Mouse (Mus musculus) testis, adult 2 months (tissue): ENCODE results near the gene Adgrg3. TPM values are rescaled to one million over a fixed set of nuclear protein-coding genes. Genes with fewer than 3 reads are reported as not detected.

ENCODE experiments used
- H3K27ac ChIP-seq: fragments of 200-500 bp; 2 replicates; pipeline ENCODE4 v1.5.1; 2012; ENCODE audit warnings: low read depth, low read length; ENCODE audit not compliant: control insufficient read depth, insufficient read depth
- H3K27me3 ChIP-seq: fragments of 200-500 bp; 2 replicates; pipeline ENCODE4 v1.6.1; 2012; ENCODE audit warnings: mild to moderate bottlenecking, low read length, moderate library complexity; ENCODE audit not compliant: control insufficient read depth, insufficient read depth
- H3K36me3 ChIP-seq: fragments of 200-500 bp; 2 replicates; pipeline ENCODE4 v1.6.1; 2012; ENCODE audit warnings: mild to moderate bottlenecking, low read length; ENCODE audit not compliant: control insufficient read depth, insufficient read depth
- H3K4me1 ChIP-seq: fragments of 200-500 bp; 2 replicates; pipeline ENCODE4 v1.6.1; 2012; ENCODE audit warnings: low read length; ENCODE audit not compliant: control insufficient read depth, insufficient read depth
- H3K4me3 ChIP-seq: fragments of 200-500 bp; 2 replicates; pipeline ENCODE4 v1.5.1; 2012; ENCODE audit warnings: low read depth, mild to moderate bottlenecking, low read length, moderate library complexity, mixed read lengths; ENCODE audit not compliant: control insufficient read depth
- CTCF ChIP-seq: fragments of 200-500 bp; IDR thresholded peaks from 2 replicates; pipeline ENCODE4 v1.5.1; 2012; ENCODE audit warnings: low read depth, mild to moderate bottlenecking, inconsistent platforms, low read length, moderate library complexity; ENCODE audit not compliant: control insufficient read depth, insufficient read depth, insufficient replicate concordance
- POLR2A ChIP-seq: fragments of 200-500 bp; IDR thresholded peaks from 2 replicates; pipeline ENCODE4 v1.6.1; 2012; ENCODE audit warnings: low read depth, mild to moderate bottlenecking, inconsistent platforms, low read length, moderate library complexity; ENCODE audit not compliant: control insufficient read depth
- polyA plus RNA-seq: library from polyadenylated mRNA; depleted of rRNA; stranded (reverse); fragments of >200 nt; gene quantifications from 2 replicates; pipeline ENCODE4 v1.2.3, GENCODE M21; 2012

Gene Adgrg3
- polyA plus RNA-seq, 1 experiment: 0.31 TPM

- TF ChIP-seq POLR2A: no peak
- no peak for TF ChIP-seq CTCF
- no peaks in the 10 kb centered on the region for H3K36me3 ChIP-seq
- no peak overlapping the region for H3K4me3 ChIP-seq
- no peak overlapping the region for H3K27ac ChIP-seq
- peaks cover 3% of the 10 kb centered on the region for H3K4me1 ChIP-seq
- H3K27me3 ChIP-seq: no peaks in the 10 kb centered on the region
Observed at GRCm38 (mm10) chr8:95075504-95075903, 58.0 kb downstream of the Adgrg3 start.

DNA sequence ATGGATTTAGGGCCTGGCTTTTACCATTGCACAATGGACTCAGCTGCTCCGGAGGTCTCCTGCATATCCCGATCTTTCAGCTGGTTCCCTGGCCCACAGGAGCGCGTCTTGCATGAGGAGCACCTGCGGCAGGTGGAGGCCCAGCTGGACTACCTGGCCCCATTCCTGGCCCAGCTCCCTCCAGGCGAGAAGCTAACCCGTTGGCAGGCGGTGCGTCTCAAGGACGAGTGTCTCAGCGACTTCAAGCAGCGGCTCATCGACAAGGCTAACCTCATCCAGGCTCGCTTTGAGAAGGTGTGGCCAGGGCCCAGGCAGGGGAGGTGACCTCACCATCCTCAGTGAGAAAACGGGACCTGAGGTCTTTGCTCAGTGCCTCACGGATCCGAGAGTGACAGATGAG is 58.7 kb downstream of the Adgrg3 start:
- Histone ChIP-seq H3K4me1 (peaks cover 3% of the 10 kb centered on the region), H3K36me3 (no peaks in the 10 kb centered on the region), H3K27ac (no peak overlapping the region), H3K4me3 (no peak overlapping the region), H3K27me3 (no peaks in the 10 kb centered on the region)
- no peak for TF ChIP-seq CTCF
- no peak for TF ChIP-seq POLR2A

DNA sequence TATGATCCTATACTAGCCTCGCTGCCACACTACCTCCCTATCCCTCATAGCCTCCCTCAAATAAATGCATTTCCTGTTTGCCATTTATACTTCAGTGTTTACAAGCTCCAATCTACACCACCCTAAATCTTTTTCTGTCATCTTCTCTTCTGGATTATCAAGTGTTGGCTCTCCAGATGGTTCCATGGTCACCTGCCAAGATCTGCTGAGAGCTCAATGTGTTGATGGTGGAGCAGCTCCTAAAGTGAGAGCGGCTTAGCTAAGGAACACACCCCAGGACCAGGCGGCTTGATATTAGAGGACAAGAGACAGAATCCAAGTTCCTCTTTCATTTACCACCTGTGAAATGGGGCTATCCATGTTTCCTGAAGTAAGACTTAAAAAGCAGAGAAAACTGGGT is 60.6 kb downstream of the Adgrg3 start:
- H3K36me3 ChIP-seq: no peaks in the 10 kb centered on the region
- H3K27ac ChIP-seq: no peak overlapping the region
- H3K4me1 ChIP-seq: peaks cover 14% of the 10 kb centered on the region
- no peaks in the 10 kb centered on the region for H3K27me3 ChIP-seq
- H3K4me3 ChIP-seq: no peak overlapping the region
- TF ChIP-seq POLR2A: no peak
- TF ChIP-seq CTCF: no peak

DNA sequence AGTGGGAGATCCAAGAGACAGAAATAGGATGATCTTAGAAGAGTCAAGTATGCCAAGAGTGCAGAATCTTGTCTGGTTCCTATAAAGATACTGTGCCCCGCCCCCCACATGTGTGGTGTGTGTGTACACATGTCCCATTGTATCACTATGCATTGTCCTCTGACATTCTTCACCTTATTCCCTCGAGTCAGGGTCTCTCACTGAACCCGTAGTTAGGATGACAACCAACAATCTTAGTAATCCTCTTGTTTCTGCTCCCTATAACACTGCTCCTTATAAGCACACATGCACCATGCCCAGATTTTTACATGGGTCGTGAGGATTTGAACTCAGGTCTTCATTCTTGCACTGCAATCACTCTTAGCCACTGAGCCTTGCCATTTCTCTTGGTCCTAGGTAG is 61.8 kb downstream of the Adgrg3 start:
- TF ChIP-seq POLR2A (no peak), CTCF (no peak)
- Histone ChIP-seq H3K27ac (no peak overlapping the region), H3K4me3 (no peak overlapping the region; the same call in 1 of the 2 replicates), H3K27me3 (no peaks in the 10 kb centered on the region), H3K36me3 (peaks cover under 1% of the 10 kb centered on the region; the same call in 1 of the 2 replicates), H3K4me1 (peaks cover 14% of the 10 kb centered on the region)

GRCm38 (mm10) chr8:95080381-95081341 is 63.2 kb downstream of the Adgrg3 start, which contains the start of gene Katnb1:
Gene Katnb1 (plus strand): TSS chr8:95081186.
- TF ChIP-seq CTCF (no peak; the same call in 1 of the 2 replicates), POLR2A (peak; percentile 82)
- peak within 1 kb of the TSS; percentile 83 for H3K4me3 ChIP-seq
- H3K4me1 ChIP-seq: peaks cover 14% of the 10 kb centered on the region
- no peaks in the 10 kb centered on the region for H3K27me3 ChIP-seq
- peaks cover 5% of the 10 kb centered on the region for H3K36me3 ChIP-seq
- peak within 1 kb of the TSS; percentile 95 for H3K27ac ChIP-seq

DNA sequence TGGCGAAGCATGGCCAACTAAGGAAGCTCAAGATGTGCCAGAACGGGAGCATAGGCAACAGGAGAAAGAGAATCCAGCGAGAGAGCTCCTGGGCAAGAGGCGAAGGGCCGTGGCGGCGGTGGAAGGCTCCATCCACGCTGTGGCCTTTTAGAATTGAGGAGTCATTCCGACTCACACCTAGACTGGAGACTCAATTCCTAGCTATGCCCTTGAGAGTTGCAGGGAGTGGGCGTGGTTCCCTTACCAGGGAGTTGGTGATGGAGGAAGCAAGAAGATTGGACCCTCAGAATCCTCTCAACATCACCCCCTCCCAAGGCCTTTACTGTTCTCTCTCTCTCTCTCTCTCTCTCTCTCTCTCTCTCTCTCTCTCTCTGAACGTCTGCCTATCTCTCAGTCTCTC is 64.2 kb downstream of the Adgrg3 start:
- Histone ChIP-seq H3K27me3 (no peaks in the 10 kb centered on the region), H3K4me1 (peaks cover 14% of the 10 kb centered on the region), H3K4me3 (peak overlapping the region; percentile 83), H3K27ac (peak overlapping the region; percentile 29), H3K36me3 (peaks cover 5% of the 10 kb centered on the region)
- TF ChIP-seq CTCF (no peak), POLR2A (no peak)

GRCm38 (mm10) chr8:95084261-95084660 is 66.8 kb downstream of the Adgrg3 start:
- Histone ChIP-seq H3K4me1 (peaks cover 14% of the 10 kb centered on the region), H3K27me3 (no peaks in the 10 kb centered on the region), H3K27ac (no peak overlapping the region), H3K4me3 (no peak overlapping the region), H3K36me3 (peaks cover 8% of the 10 kb centered on the region)
- TF ChIP-seq CTCF (no peak), POLR2A (no peak)
